Mouse (Mus musculus): ENCODE measurements around the gene Flywch1. TPM values are rescaled to one million over a fixed set of nuclear protein-coding genes. Genes with fewer than 3 reads are reported as not detected.

Flywch1 gene
- total RNA-seq, 2 experiments from 2014 or later = 263 to 298 TPM

GRCm38 (mm10) chr17:23745301-23746251 lies 25.8 kb downstream of the Flywch1 start, which contains the start of gene Kremen2:
Gene Kremen2 (minus strand): TSS chr17:23745833.
- DNase-seq (ENCODE audit: extremely low spot score in 1 of 2, low spot score in 1 of 2) = no peak

- no peak for DNase-seq (ENCODE audit: extremely low spot score in 1 of 2, low spot score in 1 of 2)
These were observed 26.8 kb downstream of the Flywch1 start for GRCm38 (mm10) chr17:23744651-23745050.

- DNase-seq (ENCODE audit: extremely low spot score in 1 of 2, low spot score in 1 of 2) = no peak
These were observed 27.3 kb downstream of the Flywch1 start for GRCm38 (mm10) chr17:23744076-23744475.

GRCm38 (mm10) chr17:23742941-23743340 lies 28.5 kb downstream of the Flywch1 start:
- no peak for DNase-seq (ENCODE audit: extremely low spot score in 1 of 2, low spot score in 1 of 2)

GRCm38 (mm10) chr17:23742210-23742793 lies 29.1 kb downstream of the Flywch1 start:
- no peak for DNase-seq (ENCODE audit: extremely low spot score in 1 of 2, low spot score in 1 of 2)

GRCm38 (mm10) chr17:23741359-23742209 lies 29.8 kb downstream of the Flywch1 start:
- no peak for DNase-seq (ENCODE audit: extremely low spot score in 1 of 2, low spot score in 1 of 2)

- DNase-seq (ENCODE audit: extremely low spot score in 1 of 2, low spot score in 1 of 2) = no peak
These were observed 30.8 kb downstream of the Flywch1 start, which contains the start of gene Paqr4 for GRCm38 (mm10) chr17:23740598-23741021. Gene Paqr4 (minus strand): TSS chr17:23740867.

GRCm38 (mm10) chr17:23740136-23740584 lies 31.2 kb downstream of the Flywch1 start:
- DNase-seq (ENCODE audit: extremely low spot score in 1 of 2, low spot score in 1 of 2) = peak; percentile 75 to 85

GRCm38 (mm10) chr17:23739202-23740135 lies 31.9 kb downstream of the Flywch1 start:
- DNase-seq (ENCODE audit: extremely low spot score in 1 of 2, low spot score in 1 of 2) = peak in 1 of 2 experiments; percentile 45

- no peak for DNase-seq (ENCODE audit: extremely low spot score in 1 of 2, low spot score in 1 of 2)
These were observed 32.6 kb downstream of the Flywch1 start for GRCm38 (mm10) chr17:23738836-23739201.

GRCm38 (mm10) chr17:23737493-23738445 lies 33.6 kb downstream of the Flywch1 start:
- no peak for DNase-seq (ENCODE audit: extremely low spot score in 1 of 2, low spot score in 1 of 2)

- no peak for DNase-seq (ENCODE audit: extremely low spot score in 1 of 2, low spot score in 1 of 2)
These were observed 37.1 kb downstream of the Flywch1 start for GRCm38 (mm10) chr17:23734341-23734740.

- no peak for DNase-seq (ENCODE audit: extremely low spot score in 1 of 2, low spot score in 1 of 2)
These were observed 41.0 kb downstream of the Flywch1 start for GRCm38 (mm10) chr17:23730441-23730840.

GRCm38 (mm10) chr17:23726758-23727142 lies 44.7 kb downstream of the Flywch1 start:
- DNase-seq (ENCODE audit: extremely low spot score in 1 of 2, low spot score in 1 of 2) = no peak

- DNase-seq (ENCODE audit: extremely low spot score in 1 of 2, low spot score in 1 of 2) = peak; percentile 85 to 88
These were observed 45.2 kb downstream of the Flywch1 start, which contains the start of gene Pkmyt1 for GRCm38 (mm10) chr17:23725999-23726757. Gene Pkmyt1 (plus strand): TSS chr17:23726336.

GRCm38 (mm10) chr17:23725477-23725876 lies 45.9 kb downstream of the Flywch1 start:
- DNase-seq (ENCODE audit: extremely low spot score in 1 of 2, low spot score in 1 of 2) = no peak

GRCm38 (mm10) chr17:23722376-23723125 lies 48.9 kb downstream of the Flywch1 start, which contains the start of gene 1520401A03Rik:
Gene 1520401A03Rik (minus strand): TSS chr17:23722783.
- no peak for DNase-seq (ENCODE audit: extremely low spot score in 1 of 2, low spot score in 1 of 2)

All from layer of hippocampus, postnatal 25 days (tissue).